Comparison of ENCODE assay signal across 12 mouse cellular contexts in genomic region chr7:132570071-132570470, GRCm38 (mm10). TPM values are rescaled to one million over a fixed set of nuclear protein-coding genes. Genes with fewer than 3 reads are reported as not detected.
A peak's percentile ranks its signal among the peaks of the same experiment; 100 is the strongest.
DNase-seq lines count a peak whose midpoint lies in the region; ATAC-seq and TF ChIP-seq lines count a peak whose summit lies in the region.
"Had no signal": no experiment of that assay in that cellular context is flagged by ENCODE, and none has a peak within 500 bp of the region (broad histone marks: within the 10 kb centered on the region; RNA-seq: fewer than 3 reads in every experiment).

No protein-coding gene starts in this region.

- WGBS in stomach, postnatal 0 days = 74% methylated on average over 5 of the region's 5 CpGs

- H3K4me2 ChIP-seq in stomach, postnatal 0 days (replicated peaks; ENCODE audit: low read depth) = no peak overlapping the region
- H3K4me2 ChIP-seq: embryonic facial prominence, embryonic 15.5 days; limb, embryonic 15.5 days had no signal

- no peak for TF ChIP-seq CTCF in stomach, postnatal 0 days (IDR thresholded peaks at IDR 0.05; ENCODE audit: low read depth)

- H3K9ac ChIP-seq in stomach, postnatal 0 days (ENCODE audit: low read length) = no peak overlapping the region
- H3K9ac ChIP-seq: embryonic facial prominence, embryonic 15.5 days; limb, embryonic 15.5 days had no signal

- no peaks in the 10 kb centered on the region for H3K9me3 ChIP-seq in stomach, postnatal 0 days (ENCODE audit: control insufficient read depth, low read length)
- H3K9me3 ChIP-seq: embryonic facial prominence, embryonic 15.5 days; limb, embryonic 15.5 days had no signal

- peaks cover 12% of the 10 kb centered on the region for H3K4me1 ChIP-seq in stomach, postnatal 0 days (replicated peaks; ENCODE audit: control insufficient read depth, insufficient read depth)

- peaks cover 6% of the 10 kb centered on the region; the same call in 1 of the 2 replicates for H3K36me3 ChIP-seq in stomach, postnatal 0 days (ENCODE audit: control insufficient read depth, insufficient read depth, low read length)

- TF ChIP-seq EP300 in stomach, postnatal 0 days (optimal IDR thresholded peaks at IDR 0.05) = no peak

- peak; percentile 53 to 67 for DNase-seq in cerebellum, postnatal 10 days
- DNase-seq in cerebellum, postnatal 4 days (ENCODE audit: low spot score in 2 of 2) = no peak
- DNase-seq in spleen, adult 12 weeks (ENCODE audit: low spot score) = peak; percentile 19
- DNase-seq in spleen, postnatal 14 days (ENCODE audit: low spot score in 2 of 2) = no peak
- peak; percentile 86 for DNase-seq in kidney, adult 9 months
- no peak for DNase-seq in stomach, postnatal 0 days (ENCODE audit: low spot score)
- no peak for DNase-seq in embryo, embryonic 10 days (ENCODE audit: low spot score)
- DNase-seq in urinary bladder, adult 2 months (ENCODE audit: low spot score) = no peak
- DNase-seq: B cell, adult 2 months; thymus, adult 2 months had no signal

- no peak overlapping the region; the same call in 1 of the 2 replicates for H3K27ac ChIP-seq in stomach, postnatal 0 days (replicated peaks)
- H3K27ac ChIP-seq: embryonic facial prominence, embryonic 15.5 days; limb, embryonic 15.5 days had no signal

- H3K4me3 ChIP-seq in stomach, postnatal 0 days (ENCODE audit: low read depth, low read length) = no peak overlapping the region
- H3K4me3 ChIP-seq: embryonic facial prominence, embryonic 15.5 days; limb, embryonic 15.5 days had no signal

- 0 out of 2 replicates have a peak, but pooled peaks have one; percentile 12 for ATAC-seq in stomach, postnatal 0 days (ENCODE audit: low FRiP score, low TSS enrichment)

- H3K27me3 ChIP-seq in stomach, postnatal 0 days (ENCODE audit: control insufficient read depth, insufficient read depth, low read length) = no peaks in the 10 kb centered on the region
- H3K27me3 ChIP-seq: embryonic facial prominence, embryonic 15.5 days; limb, embryonic 15.5 days had no signal

RNA-seq across cellular contexts. Expression of gene Oat, which starts 6.1 kb away (rescaled TPM):
- 139 and 155 TPM in 2 replicates for polyA plus RNA-seq in stomach, postnatal 0 days (2015; fragmentation: Nextera tagmentation; extraction: Ambion mirVana)
- polyA plus RNA-seq in urinary bladder, adult 2 months (2012; rRNA removed) = 192 and 193 TPM in 2 replicates

RNA-seq across cellular contexts. Expression of gene Nkx1-2, which starts 29.4 kb away (rescaled TPM):
- polyA plus RNA-seq in stomach, postnatal 0 days (2015; fragmentation: Nextera tagmentation; extraction: Ambion mirVana) = not detected in 2 replicates
- polyA plus RNA-seq in urinary bladder, adult 2 months (2012; rRNA removed) = not detected in 2 replicates
- polyA plus RNA-seq: embryonic facial prominence, embryonic 15.5 days had no signal

RNA-seq across cellular contexts. Expression of gene Lhpp, which starts 40.4 kb away (rescaled TPM):
- 8.0 and 9.3 TPM in 2 replicates for polyA plus RNA-seq in stomach, postnatal 0 days (2015; fragmentation: Nextera tagmentation; extraction: Ambion mirVana)
- polyA plus RNA-seq in urinary bladder, adult 2 months (2012; rRNA removed) = 21.0 and 23.7 TPM in 2 replicates

Comparison
In these comparisons a context has a peak if more than half of its experiments do, and no peak if none do; other contexts are left out.
1. DNase-seq: peak in cerebellum, postnatal 10 days (2 of 2), spleen, adult 12 weeks (single experiment) and kidney, adult 9 months (single experiment); none in cerebellum, postnatal 4 days (0 of 2), spleen, postnatal 14 days (0 of 2), stomach, postnatal 0 days (single experiment), embryo, embryonic 10 days (single experiment) and urinary bladder, adult 2 months (single experiment).